Mouse (Mus musculus) heart, adult 2 months (tissue): ENCODE results near the gene Arl14.
"Not testable (repeated sequence)": the region's sequence is repeated elsewhere in the genome, so short reads cannot be mapped to it uniquely, and the experiment has no call there.

Source experiments
- CTCF ChIP-seq: fragments of 200-600 bp; IDR thresholded peaks from 2 replicates; pipeline ENCODE4 v1.8.1; 2022; ENCODE audit warnings: antibody characterized with exemption, mild to moderate bottlenecking, moderate library complexity
- POLR2A ChIP-seq: fragments of 200-500 bp; IDR thresholded peaks from 2 replicates; pipeline ENCODE4 v1.6.1; 2011; ENCODE audit warnings: mild to moderate bottlenecking, low read depth, low read length, control low read depth; ENCODE audit not compliant: insufficient read depth

DNA sequence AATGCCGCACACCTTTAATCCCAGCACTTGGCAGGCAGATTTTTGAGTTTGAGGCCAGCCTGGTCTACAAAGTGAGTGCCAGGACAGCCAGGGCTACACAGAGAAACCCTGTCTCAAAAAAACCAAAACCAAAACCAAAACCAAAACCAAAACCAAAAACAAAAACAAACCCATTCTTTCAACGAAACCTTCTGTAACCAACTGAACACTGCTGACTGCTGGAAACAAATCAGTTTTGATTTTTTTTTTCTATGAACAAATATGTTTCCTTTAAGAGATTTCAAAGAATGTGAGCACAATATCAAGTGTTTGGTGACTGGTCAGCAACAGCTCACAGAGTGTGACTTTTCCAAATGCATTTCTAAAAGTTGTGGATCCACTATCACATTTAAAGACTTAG lies 42.1 kb downstream of the Arl14 start:
- not testable (repeated sequence) for TF ChIP-seq POLR2A, CTCF
